Mouse (Mus musculus): ENCODE measurements around the gene Serpinb11. TPM values are rescaled to one million over a fixed set of nuclear protein-coding genes. Genes with fewer than 3 reads are reported as not detected.

Serpinb11 gene
- polyA plus RNA-seq, 1 experiment, result not detected

- H3K27me3 ChIP-seq (ENCODE audit: control insufficient read depth, insufficient read depth, insufficient read length), result no peaks in the 10 kb centered on the region
- no peaks in the 10 kb centered on the region for H3K79me3 ChIP-seq (ENCODE audit: low read depth)
- H3ac ChIP-seq (ENCODE audit: control insufficient read depth, insufficient read length, low read depth), result no peak overlapping the region
- H3K36me3 ChIP-seq (ENCODE audit: control insufficient read depth, insufficient read depth), result no peaks in the 10 kb centered on the region
- no peaks in the 10 kb centered on the region for H3K79me2 ChIP-seq (ENCODE audit: control insufficient read depth, insufficient read depth)
- no peak overlapping the region for H3K4me3 ChIP-seq (ENCODE audit: insufficient read depth, poor library complexity, severe bottlenecking)
- TF ChIP-seq MYOD1 (IDR thresholded peaks at IDR 0.05; ENCODE audit: control insufficient read depth, insufficient read length, low read depth), result no peak
These were observed 23.5 kb downstream of the Serpinb11 start for GRCm38 (mm10) chr1:107384532-107384931.

- H3ac ChIP-seq (ENCODE audit: control insufficient read depth, insufficient read length, low read depth), result no peak overlapping the region
- TF ChIP-seq USF1 (IDR thresholded peaks at IDR 0.05; ENCODE audit: low read depth) (no peak), CTCF (IDR thresholded peaks at IDR 0.05; ENCODE audit: control insufficient read depth, insufficient read depth, insufficient read length) (no peak), MYOD1 (IDR thresholded peaks at IDR 0.05; ENCODE audit: control insufficient read depth, insufficient read length, low read depth) (no peak), FOSL1 (IDR thresholded peaks at IDR 0.05; ENCODE audit: insufficient read depth, low read length, poor library complexity, severe bottlenecking) (no peak), CEBPB (IDR thresholded peaks at IDR 0.05; ENCODE audit: low read depth) (no peak)
These were observed 28.8 kb downstream of the Serpinb11 start for GRCm38 (mm10) chr1:107389753-107390152.

GRCm38 (mm10) chr1:107397481-107397880, 36.5 kb downstream of the Serpinb11 start:
- no peaks in the 10 kb centered on the region for H3K27me3 ChIP-seq (ENCODE audit: control insufficient read depth, insufficient read depth, insufficient read length)
- no peak for TF ChIP-seq MAX (IDR thresholded peaks at IDR 0.05)
- no peak for TF ChIP-seq CEBPB (IDR thresholded peaks at IDR 0.05; ENCODE audit: low read depth)
- H3K4me3 ChIP-seq (ENCODE audit: insufficient read depth, poor library complexity, severe bottlenecking), result no peak overlapping the region
- no peak overlapping the region for H3ac ChIP-seq (ENCODE audit: control insufficient read depth, insufficient read length, low read depth)
- no peaks in the 10 kb centered on the region for H3K36me3 ChIP-seq (ENCODE audit: control insufficient read depth, insufficient read depth)
- no peaks in the 10 kb centered on the region for H3K79me3 ChIP-seq (ENCODE audit: low read depth)
- no peaks in the 10 kb centered on the region for H3K79me2 ChIP-seq (ENCODE audit: control insufficient read depth, insufficient read depth)

More at GRCm38 (mm10) chr1:107389753-107390152, 28.8 kb downstream of the Serpinb11 start:
- Histone ChIP-seq H3K36me3 (ENCODE audit: control insufficient read depth, insufficient read depth) (no peaks in the 10 kb centered on the region), H3K79me3 (ENCODE audit: low read depth) (no peaks in the 10 kb centered on the region), H3K4me3 (ENCODE audit: insufficient read depth, poor library complexity, severe bottlenecking) (no peak overlapping the region), H3K79me2 (ENCODE audit: control insufficient read depth, insufficient read depth) (no peaks in the 10 kb centered on the region), H3K27me3 (ENCODE audit: control insufficient read depth, insufficient read depth, insufficient read length) (no peaks in the 10 kb centered on the region)

GRCm38 (mm10) chr1:107399355-107399754, 38.4 kb downstream of the Serpinb11 start, which contains the start of gene Serpinb7:
TSS of gene Serpinb7 (plus strand) at chr1:107399655.
- TF ChIP-seq MAX (IDR thresholded peaks at IDR 0.05) (no peak), USF1 (IDR thresholded peaks at IDR 0.05; ENCODE audit: low read depth) (no peak), CEBPB (IDR thresholded peaks at IDR 0.05; ENCODE audit: low read depth) (no peak), CTCF (IDR thresholded peaks at IDR 0.05; ENCODE audit: control insufficient read depth, insufficient read depth, insufficient read length) (no peak), FOSL1 (IDR thresholded peaks at IDR 0.05; ENCODE audit: insufficient read depth, low read length, poor library complexity, severe bottlenecking) (no peak), MYOD1 (IDR thresholded peaks at IDR 0.05; ENCODE audit: control insufficient read depth, insufficient read length, low read depth) (no peak), MYOG (IDR thresholded peaks at IDR 0.05; ENCODE audit: control insufficient read depth, extremely low read depth, insufficient read length) (no peak)
- Histone ChIP-seq H3K27me3 (ENCODE audit: control insufficient read depth, insufficient read depth, insufficient read length) (no peaks in the 10 kb centered on the region), H3K36me3 (ENCODE audit: control insufficient read depth, insufficient read depth) (no peaks in the 10 kb centered on the region)

GRCm38 (mm10) chr1:107402082-107402481, 41.1 kb downstream of the Serpinb11 start:
- TF ChIP-seq MYOD1 (IDR thresholded peaks at IDR 0.05; ENCODE audit: control insufficient read depth, insufficient read length, low read depth) (no peak), FOSL1 (IDR thresholded peaks at IDR 0.05; ENCODE audit: insufficient read depth, low read length, poor library complexity, severe bottlenecking) (no peak), USF1 (IDR thresholded peaks at IDR 0.05; ENCODE audit: low read depth) (no peak), CEBPB (IDR thresholded peaks at IDR 0.05; ENCODE audit: low read depth) (no peak), CTCF (IDR thresholded peaks at IDR 0.05; ENCODE audit: control insufficient read depth, insufficient read depth, insufficient read length) (no peak), MYOG (IDR thresholded peaks at IDR 0.05; ENCODE audit: control insufficient read depth, extremely low read depth, insufficient read length) (no peak), MAX (IDR thresholded peaks at IDR 0.05) (no peak)
- no peaks in the 10 kb centered on the region for H3K79me3 ChIP-seq (ENCODE audit: low read depth)
- no peaks in the 10 kb centered on the region for H3K36me3 ChIP-seq (ENCODE audit: control insufficient read depth, insufficient read depth)
- no peak overlapping the region for H3K4me3 ChIP-seq (ENCODE audit: insufficient read depth, poor library complexity, severe bottlenecking)
- H3ac ChIP-seq (ENCODE audit: control insufficient read depth, insufficient read length, low read depth), result no peak overlapping the region
- H3K27me3 ChIP-seq (ENCODE audit: control insufficient read depth, insufficient read depth, insufficient read length), result no peaks in the 10 kb centered on the region
- H3K79me2 ChIP-seq (ENCODE audit: control insufficient read depth, insufficient read depth), result no peaks in the 10 kb centered on the region

More at GRCm38 (mm10) chr1:107399355-107399754, 38.4 kb downstream of the Serpinb11 start, which contains the start of gene Serpinb7:
- no peak within 1 kb of the TSS for H3K4me3 ChIP-seq (ENCODE audit: insufficient read depth, poor library complexity, severe bottlenecking)
- H3K79me2 ChIP-seq (ENCODE audit: control insufficient read depth, insufficient read depth), result no peaks in the 10 kb centered on the region
- H3K79me3 ChIP-seq (ENCODE audit: low read depth), result no peaks in the 10 kb centered on the region
- H3ac ChIP-seq (ENCODE audit: control insufficient read depth, insufficient read length, low read depth), result no peak within 1 kb of the TSS

- TF ChIP-seq MAX (IDR thresholded peaks at IDR 0.05), result no peak
- TF ChIP-seq USF1 (IDR thresholded peaks at IDR 0.05; ENCODE audit: low read depth), result no peak
- TF ChIP-seq MYOD1 (IDR thresholded peaks at IDR 0.05; ENCODE audit: control insufficient read depth, insufficient read length, low read depth), result no peak
- TF ChIP-seq FOSL1 (IDR thresholded peaks at IDR 0.05; ENCODE audit: insufficient read depth, low read length, poor library complexity, severe bottlenecking), result no peak
- no peak for TF ChIP-seq CEBPB (IDR thresholded peaks at IDR 0.05; ENCODE audit: low read depth)
- no peak for TF ChIP-seq MYOG (IDR thresholded peaks at IDR 0.05; ENCODE audit: control insufficient read depth, extremely low read depth, insufficient read length)
- TF ChIP-seq CTCF (IDR thresholded peaks at IDR 0.05; ENCODE audit: control insufficient read depth, insufficient read depth, insufficient read length), result no peak
- H3K79me3 ChIP-seq (ENCODE audit: low read depth), result no peaks in the 10 kb centered on the region
- no peak overlapping the region for H3K4me3 ChIP-seq (ENCODE audit: insufficient read depth, poor library complexity, severe bottlenecking)
- H3K27me3 ChIP-seq (ENCODE audit: control insufficient read depth, insufficient read depth, insufficient read length), result no peaks in the 10 kb centered on the region
- H3K36me3 ChIP-seq (ENCODE audit: control insufficient read depth, insufficient read depth), result no peaks in the 10 kb centered on the region
- no peak overlapping the region for H3ac ChIP-seq (ENCODE audit: control insufficient read depth, insufficient read length, low read depth)
- no peaks in the 10 kb centered on the region for H3K79me2 ChIP-seq (ENCODE audit: control insufficient read depth, insufficient read depth)
These were observed 53.7 kb downstream of the Serpinb11 start for GRCm38 (mm10) chr1:107414650-107415049.
